In the genomic region with DNA sequence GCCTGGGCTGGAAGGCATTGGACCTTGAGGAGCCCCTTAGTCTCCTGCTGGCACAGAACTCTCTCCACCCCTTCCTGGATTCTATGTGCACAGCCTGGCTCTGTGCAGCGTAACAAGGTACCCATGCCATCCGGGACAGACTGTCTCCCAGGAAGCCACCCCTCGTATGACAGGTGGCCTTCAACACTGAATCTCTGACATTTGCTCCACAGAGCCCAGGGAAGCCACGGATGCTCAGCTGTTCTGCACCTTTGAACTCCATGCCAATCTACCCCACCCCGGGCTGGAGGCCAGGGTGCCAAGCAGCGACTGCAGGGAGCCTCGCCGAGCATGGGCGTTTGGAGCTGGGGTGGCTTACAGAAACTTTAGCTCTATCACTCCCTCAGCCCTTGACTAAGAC, we compare ENCODE assay signal across 16 mouse cellular contexts.
"Had no signal": no experiment of that assay in that cellular context is flagged by ENCODE, and none has a peak within 500 bp of the region (broad histone marks: within the 10 kb centered on the region; RNA-seq: fewer than 3 reads in every experiment).

No protein-coding gene starts in this region.

- H3K9ac ChIP-seq: liver, embryonic 13.5 days; midbrain, embryonic 12.5 days; neural tube, embryonic 12.5 days; neural tube, embryonic 15.5 days had no signal

- DNase-seq: kidney, postnatal 25 days; layer of hippocampus, postnatal 36 days; liver, embryonic 13.5 days; lung, adult 2 months; lung, postnatal 14 days; lung, postnatal 4 days; right cerebral cortex, postnatal 25 days; spleen, adult 18-20 months; thymus, adult 18-20 months; thymus, postnatal 36 days had no signal

- H3K4me3 ChIP-seq: left cerebral cortex, adult 2 months; liver, embryonic 13.5 days; midbrain, embryonic 12.5 days; neural tube, embryonic 12.5 days; neural tube, embryonic 15.5 days had no signal

- H3K36me3 ChIP-seq: liver, embryonic 13.5 days; midbrain, embryonic 12.5 days; neural tube, embryonic 12.5 days; neural tube, embryonic 15.5 days had no signal

- ATAC-seq: midbrain, embryonic 16.5 days had no signal

- H3K4me2 ChIP-seq: liver, embryonic 13.5 days; midbrain, embryonic 12.5 days; neural tube, embryonic 12.5 days; neural tube, embryonic 15.5 days had no signal

- H3K27me3 ChIP-seq: midbrain, embryonic 12.5 days; neural tube, embryonic 12.5 days; neural tube, embryonic 15.5 days had no signal

- H3K9me3 ChIP-seq: liver, embryonic 13.5 days; midbrain, embryonic 12.5 days; neural tube, embryonic 12.5 days; neural tube, embryonic 15.5 days had no signal

- H3K4me1 ChIP-seq: liver, embryonic 13.5 days had no signal

- H3K27ac ChIP-seq: kidney, postnatal 0 days; left cerebral cortex, adult 2 months; liver, embryonic 13.5 days; midbrain, embryonic 12.5 days; neural tube, embryonic 12.5 days; neural tube, embryonic 15.5 days had no signal
